12 mouse cellular contexts compared by ENCODE assay signal in genomic region chr13:28880888-28881287, GRCm38 (mm10).
DNase-seq lines count a peak whose midpoint lies in the region; ATAC-seq lines count a peak whose summit lies in the region.
"Had no signal": no experiment of that assay in that cellular context is flagged by ENCODE, and none has a peak within 500 bp of the region (broad histone marks: within the 10 kb centered on the region; RNA-seq: fewer than 3 reads in every experiment).

No protein-coding gene starts in this region.

- peaks cover 77% of the 10 kb centered on the region for H3K4me1 ChIP-seq in forebrain, embryonic 10.5 days
- H3K4me1 ChIP-seq in forebrain, embryonic 11.5 days (replicated peaks; ENCODE audit: control insufficient read depth, insufficient read depth, low read length), result no peaks in the 10 kb centered on the region; the same call in 1 of the 2 replicates
- H3K4me1 ChIP-seq in hindbrain, embryonic 10.5 days (replicated peaks), result peaks cover 59% of the 10 kb centered on the region
- peaks cover 74% of the 10 kb centered on the region for H3K4me1 ChIP-seq in midbrain, embryonic 13.5 days (replicated peaks)

- 81% methylated on average over 6 of the region's 6 CpGs for WGBS in forebrain, embryonic 10.5 days
- WGBS in forebrain, embryonic 11.5 days, result 82% methylated on average over 6 of the region's 6 CpGs
- 83% methylated on average over 6 of the region's 6 CpGs for WGBS in hindbrain, embryonic 10.5 days
- WGBS in midbrain, embryonic 13.5 days, result 77% methylated on average over 6 of the region's 6 CpGs

- no peaks in the 10 kb centered on the region for H3K9me3 ChIP-seq in forebrain, embryonic 10.5 days
- no peaks in the 10 kb centered on the region for H3K9me3 ChIP-seq in forebrain, embryonic 11.5 days (ENCODE audit: control insufficient read depth, low read length)
- H3K9me3 ChIP-seq in hindbrain, embryonic 10.5 days, result no peaks in the 10 kb centered on the region
- no peaks in the 10 kb centered on the region for H3K9me3 ChIP-seq in midbrain, embryonic 13.5 days

- no peak overlapping the region for H3K27ac ChIP-seq in forebrain, embryonic 10.5 days
- no peak overlapping the region for H3K27ac ChIP-seq in forebrain, embryonic 11.5 days (ENCODE audit: low read depth, low read length)
- H3K27ac ChIP-seq in hindbrain, embryonic 10.5 days, result no peak overlapping the region
- H3K27ac ChIP-seq in midbrain, embryonic 13.5 days, result no peak overlapping the region

- H3K4me2 ChIP-seq in forebrain, embryonic 11.5 days (ENCODE audit: low read depth, low read length, severe bottlenecking), result no peak overlapping the region
- peak overlapping the region; percentile 79 for H3K4me2 ChIP-seq in midbrain, embryonic 13.5 days (replicated peaks)

- ATAC-seq in forebrain, embryonic 11.5 days (replicated peaks; ENCODE audit: low FRiP score), result no peak
- no peak for ATAC-seq in midbrain, embryonic 13.5 days

- H3K4me3 ChIP-seq in forebrain, embryonic 10.5 days, result peak overlapping the region; percentile 69; the same call in 1 of the 2 replicates
- H3K4me3 ChIP-seq in forebrain, embryonic 11.5 days (ENCODE audit: low read depth, low read length), result no peak overlapping the region
- H3K4me3 ChIP-seq in hindbrain, embryonic 10.5 days, result peak overlapping the region; percentile 67; the same call in 1 of the 2 replicates
- H3K4me3 ChIP-seq in midbrain, embryonic 13.5 days (replicated peaks), result peak overlapping the region; percentile 67

- no peak for DNase-seq in forebrain, embryonic 10.5 days (ENCODE audit: extremely low spot score, low spot score)
- no peak for DNase-seq in forebrain, embryonic 11.5 days (ENCODE audit: low spot score)
- peak; percentile 51 for DNase-seq in CD4-positive, CD25-positive, alpha-beta regulatory T cell, adult 2 months (ENCODE audit: low read depth, low spot score)
- no peak for DNase-seq in hindbrain, embryonic 10.5 days (ENCODE audit: low spot score)
- DNase-seq in urinary bladder, adult 2 months (ENCODE audit: low spot score), result no peak
- DNase-seq in adrenal gland, postnatal 36 days, result no peak
- DNase-seq in cerebellum, postnatal 36 days, result no peak
- DNase-seq: adrenal gland, adult 2 months; gastrocnemius, postnatal 10 days; kidney, postnatal 4 days; lung, adult 18-20 months had no signal

- peaks cover 39% of the 10 kb centered on the region for H3K36me3 ChIP-seq in forebrain, embryonic 10.5 days (replicated peaks)
- no peaks in the 10 kb centered on the region for H3K36me3 ChIP-seq in forebrain, embryonic 11.5 days (ENCODE audit: control insufficient read depth, insufficient read depth, low read length)
- H3K36me3 ChIP-seq in hindbrain, embryonic 10.5 days, result peaks cover 40% of the 10 kb centered on the region
- H3K36me3 ChIP-seq in midbrain, embryonic 13.5 days, result no peaks in the 10 kb centered on the region

- peaks cover 13% of the 10 kb centered on the region for H3K27me3 ChIP-seq in forebrain, embryonic 10.5 days (ENCODE audit: poor library complexity, severe bottlenecking)
- H3K27me3 ChIP-seq in forebrain, embryonic 11.5 days (ENCODE audit: control insufficient read depth, insufficient read depth, low read length), result peaks cover 1% of the 10 kb centered on the region
- H3K27me3 ChIP-seq in hindbrain, embryonic 10.5 days (ENCODE audit: insufficient read depth, poor library complexity, severe bottlenecking), result peaks cover 4% of the 10 kb centered on the region
- no peaks in the 10 kb centered on the region for H3K27me3 ChIP-seq in midbrain, embryonic 13.5 days

- H3K9ac ChIP-seq in forebrain, embryonic 11.5 days (ENCODE audit: low read length), result no peak overlapping the region
- no peak overlapping the region; the same call in 1 of the 2 replicates for H3K9ac ChIP-seq in midbrain, embryonic 13.5 days (replicated peaks)
